Mouse (Mus musculus): Measurements from ENCODE around the gene Fbxo21. TPM values are rescaled to one million over a fixed set of nuclear protein-coding genes. Genes with fewer than 3 reads are reported as not detected.

Fbxo21 gene
- total and polyA plus RNA-seq, 3 experiments, result 10.7 to 19.3 (median 13.7) TPM

GRCm38 (mm10) chr5:118058858-118059257, 82.3 kb downstream of the Fbxo21 start:
- dilution Hi-C loops (cut with MboI; ENCODE audit: extremely low pct_ligation_motif_present, extremely low pct_unique_long_range_greater_than_20kb, low sequenced_read_pairs), result no loop called here

GRCm38 (mm10) chr5:118059646-118060045, 83.1 kb downstream of the Fbxo21 start:
- dilution Hi-C loops (cut with MboI; ENCODE audit: extremely low pct_ligation_motif_present, extremely low pct_unique_long_range_greater_than_20kb, low sequenced_read_pairs) (no loop called here), in situ Hi-C loops (cut with MboI; ENCODE audit: low pct_ligation_motif_present, low pct_unique_long_range_greater_than_20kb, low sequenced_read_pairs) (no loop called here)
- no peak overlapping the region for H3K9ac ChIP-seq (ENCODE audit: insufficient read depth, low read depth)
- H3K27ac ChIP-seq (ENCODE audit: insufficient read depth, low read depth), result no peak overlapping the region
- TF ChIP-seq KAT2A (IDR thresholded peaks at IDR 0.05; ENCODE audit: insufficient replicate concordance, low read length) (no peak), UBTF (IDR thresholded peaks at IDR 0.05; ENCODE audit: low read depth, low read length) (no peak), SMC3 (IDR thresholded peaks at IDR 0.05; ENCODE audit: low read depth, low read length) (no peak), JUND (conservative IDR thresholded peaks at IDR 0.05; ENCODE audit: low read depth, low read length) (no peak), BHLHE40 (IDR thresholded peaks at IDR 0.05; ENCODE audit: low read depth, low read length) (no peak), EP300 (IDR thresholded peaks at IDR 0.05; ENCODE audit: low read length) (no peak), CHD1 (IDR thresholded peaks at IDR 0.05; ENCODE audit: low read depth, low read length) (no peak), TCF12 (IDR thresholded peaks at IDR 0.05; ENCODE audit: low read depth, low read length) (no peak), MEF2A (IDR thresholded peaks at IDR 0.05; ENCODE audit: borderline replicate concordance, low read depth, low read length) (no peak), PAX5 (IDR thresholded peaks at IDR 0.05; ENCODE audit: low read length) (no peak), HCFC1 (IDR thresholded peaks at IDR 0.05; ENCODE audit: low read depth, low read length) (no peak), MAFK (IDR thresholded peaks at IDR 0.05; ENCODE audit: insufficient replicate concordance, low read length) (no peak)
- no peaks in the 10 kb centered on the region; a peak in 1 of 4 replicates for H3K4me1 ChIP-seq (ENCODE audit: control insufficient read depth in 1 of 2, insufficient read depth in 2 of 2)
- DNase-seq (ENCODE audit: extremely low read depth), result no peak
- no peak overlapping the region for H3K4me2 ChIP-seq (ENCODE audit: insufficient read depth, low read depth, poor library complexity, severe bottlenecking)
- no peaks in the 10 kb centered on the region for H3K9me3 ChIP-seq (replicated peaks; ENCODE audit: low read length)
- no peaks in the 10 kb centered on the region for H3K27me3 ChIP-seq (replicated peaks)
- H3K36me3 ChIP-seq (replicated peaks in 1 of 2; ENCODE audit: control insufficient read depth in 1 of 2, insufficient read depth in 1 of 2, low read length in 1 of 2), result peaks cover 4 to 36% of the 10 kb centered on the region in 2 experiments
- H3K4me3 ChIP-seq (replicated peaks in 1 of 3; ENCODE audit: low read depth in 2 of 3, low read length in 2 of 3, poor library complexity in 1 of 3), result no peak overlapping the region
- H3K79me2 ChIP-seq (replicated peaks; ENCODE audit: control insufficient read depth, extremely low read depth, insufficient read depth, poor library complexity, severe bottlenecking), result no peaks in the 10 kb centered on the region

More at GRCm38 (mm10) chr5:118058858-118059257, 82.3 kb downstream of the Fbxo21 start:
- Histone ChIP-seq H3K9me3 (replicated peaks; ENCODE audit: low read length) (no peaks in the 10 kb centered on the region), H3K79me2 (replicated peaks; ENCODE audit: control insufficient read depth, extremely low read depth, insufficient read depth, poor library complexity, severe bottlenecking) (no peaks in the 10 kb centered on the region), H3K27ac (ENCODE audit: insufficient read depth, low read depth) (no peak overlapping the region), H3K4me2 (ENCODE audit: insufficient read depth, low read depth, poor library complexity, severe bottlenecking) (no peak overlapping the region), H3K36me3 (replicated peaks in 1 of 2; ENCODE audit: control insufficient read depth in 1 of 2, insufficient read depth in 1 of 2, low read length in 1 of 2) (peaks cover 4 to 29% of the 10 kb centered on the region in 2 experiments), H3K4me3 (replicated peaks in 1 of 3; ENCODE audit: low read depth in 2 of 3, low read length in 2 of 3, poor library complexity in 1 of 3) (no peak overlapping the region), H3K9ac (ENCODE audit: insufficient read depth, low read depth) (no peak overlapping the region), H3K4me1 (ENCODE audit: control insufficient read depth in 1 of 2, insufficient read depth in 2 of 2) (peaks cover 0 to 3% of the 10 kb centered on the region in 2 experiments; a peak in 2 of 4 replicates), H3K27me3 (replicated peaks) (no peaks in the 10 kb centered on the region)
- TF ChIP-seq NRF1 (IDR thresholded peaks at IDR 0.05; ENCODE audit: low read depth, low read length) (no peak), ELF1 (IDR thresholded peaks at IDR 0.05; ENCODE audit: low read depth, low read length) (no peak), MAZ (IDR thresholded peaks at IDR 0.05; ENCODE audit: low read depth, low read length) (no peak), SIN3A (IDR thresholded peaks at IDR 0.05; ENCODE audit: low read length) (no peak), TBP (conservative IDR thresholded peaks at IDR 0.05; ENCODE audit: low read depth, low read length) (no peak), RCOR1 (conservative IDR thresholded peaks at IDR 0.05; ENCODE audit: low read depth, low read length) (no peak), RAD21 (IDR thresholded peaks at IDR 0.05; ENCODE audit: low read depth, low read length) (no peak), CHD2 (IDR thresholded peaks at IDR 0.05; ENCODE audit: low read length) (no peak), E2F4 (IDR thresholded peaks at IDR 0.05; ENCODE audit: insufficient replicate concordance, low read depth, low read length) (no peak), USF2 (conservative IDR thresholded peaks at IDR 0.05; ENCODE audit: low read depth, low read length) (no peak), USF1 (IDR thresholded peaks at IDR 0.05; ENCODE audit: low read depth, low read length) (no peak), JUND (conservative IDR thresholded peaks at IDR 0.05; ENCODE audit: low read depth, low read length) (no peak)
- in situ Hi-C loops (cut with MboI; ENCODE audit: low pct_ligation_motif_present, low pct_unique_long_range_greater_than_20kb, low sequenced_read_pairs), result no loop called here
- DNase-seq (ENCODE audit: extremely low read depth), result no peak

Other genes with a start within 250 kb of the Fbxo21 start
- gene Nos1, start 195.7 kb upstream of the Fbxo21 start, total RNA-seq (2012; rRNA removed), result 4.6 and 5.6 TPM in 2 replicates
- 1.8 and 2.4 TPM in 2 replicates for gene Nos1, start 195.7 kb upstream of the Fbxo21 start, total RNA-seq (2014; rRNA removed)
- 14.0 and 17.0 TPM in 2 replicates for gene Nos1, start 195.7 kb upstream of the Fbxo21 start, polyA plus RNA-seq (2012; ENCODE audit: insufficient read length, low read depth)
- 0.13 and 0.34 TPM in 2 replicates for gene Tesc, start 51.0 kb downstream of the Fbxo21 start, total RNA-seq (2012; rRNA removed)
- 1.3 TPM in 1 of 2 replicates, not detected in the other for gene Tesc, start 51.0 kb downstream of the Fbxo21 start, total RNA-seq (2014; rRNA removed)
- 0.80 and 0.90 TPM in 2 replicates for gene Tesc, start 51.0 kb downstream of the Fbxo21 start, polyA plus RNA-seq (2012; ENCODE audit: insufficient read length, low read depth)
- gene Fbxw8, start 178.7 kb downstream of the Fbxo21 start, total RNA-seq (2012; rRNA removed), result 50.9 and 55.1 TPM in 2 replicates
- 38.9 and 41.7 TPM in 2 replicates for gene Fbxw8, start 178.7 kb downstream of the Fbxo21 start, total RNA-seq (2014; rRNA removed)
- gene Fbxw8, start 178.7 kb downstream of the Fbxo21 start, polyA plus RNA-seq (2012; ENCODE audit: insufficient read length, low read depth), result 41.4 and 47.3 TPM in 2 replicates
- gene Hrk, start 187.9 kb downstream of the Fbxo21 start, total RNA-seq (2012; rRNA removed), result not detected in 2 replicates
- gene Hrk, start 187.9 kb downstream of the Fbxo21 start, total RNA-seq (2014; rRNA removed), result not detected in 2 replicates
- gene Hrk, start 187.9 kb downstream of the Fbxo21 start, polyA plus RNA-seq (2012; ENCODE audit: insufficient read length, low read depth), result not detected in 2 replicates

Data from CH12.LX (cell line).